In genomic region chr7:45124224-45125143, GRCm38 (mm10) we compare ENCODE assay signal across 8 mouse cellular contexts. TPM values are rescaled to one million over a fixed set of nuclear protein-coding genes. Genes with fewer than 3 reads are reported as not detected.
DNase-seq lines count a peak whose midpoint lies in the region; ATAC-seq lines count a peak whose summit lies in the region.

Gene Rps11 (minus strand): TSS chr7:45124439.

- peaks cover 60% of the 10 kb centered on the region for H3K36me3 ChIP-seq in hindbrain, embryonic 12.5 days

- peak within 1 kb of the TSS; percentile 90 for H3K4me3 ChIP-seq in hindbrain, embryonic 12.5 days

- peak within 1 kb of the TSS; percentile 83 for H3K27ac ChIP-seq in hindbrain, embryonic 12.5 days

- DNase-seq in NIH3T3 (ENCODE audit: low read depth): peak; percentile 100
- DNase-seq in cerebellum, postnatal 10 days: peak; percentile 99
- peak; percentile 98 to 99 for DNase-seq in frontal cortex, postnatal 10 days (ENCODE audit: low spot score in 2 of 2)
- DNase-seq in layer of hippocampus, postnatal 14 days (ENCODE audit: low spot score in 2 of 2): peak; percentile 98 to 99
- peak; percentile 99 for DNase-seq in lung, postnatal 14 days
- peak; percentile 100 for DNase-seq in retina, adult 2 months (ENCODE audit: low read depth, low spot score)
- peak; percentile 96 to 99 for DNase-seq in thymus, postnatal 36 days

- H3K27me3 ChIP-seq in hindbrain, embryonic 12.5 days: no peaks in the 10 kb centered on the region

- WGBS in hindbrain, embryonic 12.5 days: 2% methylated on average over 59 of the region's 59 CpGs

- peaks cover 45% of the 10 kb centered on the region for H3K4me1 ChIP-seq in hindbrain, embryonic 12.5 days

- peak within 1 kb of the TSS; percentile 98 for H3K9ac ChIP-seq in hindbrain, embryonic 12.5 days

- no peaks in the 10 kb centered on the region for H3K9me3 ChIP-seq in hindbrain, embryonic 12.5 days (replicated peaks)

- ATAC-seq in hindbrain, embryonic 12.5 days (ENCODE audit: low FRiP score): peak; percentile 87

- peak within 1 kb of the TSS; percentile 90 for H3K4me2 ChIP-seq in hindbrain, embryonic 12.5 days (replicated peaks)

RNA-seq across cellular contexts. Expression of gene Rps11, which starts in this region (rescaled TPM):
- 982 and 1,135 TPM in 2 replicates for polyA plus RNA-seq in hindbrain, embryonic 12.5 days (2016; fragmentation: Nextera tagmentation; extraction: Ambion mirVana)
- 100 to 1,000 TPM; 427 to 461 TPM for total RNA-seq in layer of hippocampus, postnatal 14 days (2021)

Comparison
In these comparisons a context has a peak if more than half of its experiments do, and no peak if none do; other contexts are left out.
1. Peak in every context shown above with its lines: DNase-seq, ATAC-seq, H3K4me3 ChIP-seq and H3K27ac ChIP-seq.